Mouse (Mus musculus) activated CD4-positive, CD25-positive, alpha-beta regulatory T cell (primary cell): ENCODE results near the gene Prnd. TPM values are rescaled to one million over a fixed set of nuclear protein-coding genes. Genes with fewer than 3 reads are reported as not detected.

Experiments
- polyA plus RNA-seq, 2 experiments: library from polyadenylated mRNA; unstranded; fragments of 100-300 nt; shearing (Covaris generic); gene quantifications; one replicate each; pipeline ENCODE4 v1.2.1; 2017

Prnd gene
- polyA plus RNA-seq: not detected

DNA sequence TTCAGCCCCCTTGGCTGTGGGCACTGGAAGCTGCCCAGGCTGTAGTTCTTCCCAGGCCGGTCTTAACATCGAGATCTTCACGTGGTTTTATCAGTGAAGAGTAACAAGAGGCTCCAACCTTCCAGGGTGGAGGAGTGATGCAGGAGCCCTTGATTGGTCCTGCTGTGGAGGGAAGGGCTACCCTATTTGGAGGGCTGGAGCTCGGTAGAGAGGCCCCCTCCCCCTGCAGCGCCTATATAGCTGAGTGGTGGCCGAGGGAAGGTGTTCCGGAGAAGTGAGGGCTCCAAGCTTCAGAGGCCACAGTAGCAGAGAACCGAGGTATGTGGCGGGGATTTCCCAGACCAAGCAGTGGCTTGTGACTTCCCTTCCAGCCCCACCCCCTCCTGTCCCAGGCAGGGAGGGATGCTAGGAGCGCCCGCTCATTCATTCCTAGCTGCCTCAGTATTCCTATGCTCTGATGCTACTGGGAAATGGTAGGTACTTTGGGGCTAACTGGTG, at the start of gene Prnd:
TSS of gene Prnd (plus strand) at position 264 of the 498 bp plus-strand sequence.

DNA sequence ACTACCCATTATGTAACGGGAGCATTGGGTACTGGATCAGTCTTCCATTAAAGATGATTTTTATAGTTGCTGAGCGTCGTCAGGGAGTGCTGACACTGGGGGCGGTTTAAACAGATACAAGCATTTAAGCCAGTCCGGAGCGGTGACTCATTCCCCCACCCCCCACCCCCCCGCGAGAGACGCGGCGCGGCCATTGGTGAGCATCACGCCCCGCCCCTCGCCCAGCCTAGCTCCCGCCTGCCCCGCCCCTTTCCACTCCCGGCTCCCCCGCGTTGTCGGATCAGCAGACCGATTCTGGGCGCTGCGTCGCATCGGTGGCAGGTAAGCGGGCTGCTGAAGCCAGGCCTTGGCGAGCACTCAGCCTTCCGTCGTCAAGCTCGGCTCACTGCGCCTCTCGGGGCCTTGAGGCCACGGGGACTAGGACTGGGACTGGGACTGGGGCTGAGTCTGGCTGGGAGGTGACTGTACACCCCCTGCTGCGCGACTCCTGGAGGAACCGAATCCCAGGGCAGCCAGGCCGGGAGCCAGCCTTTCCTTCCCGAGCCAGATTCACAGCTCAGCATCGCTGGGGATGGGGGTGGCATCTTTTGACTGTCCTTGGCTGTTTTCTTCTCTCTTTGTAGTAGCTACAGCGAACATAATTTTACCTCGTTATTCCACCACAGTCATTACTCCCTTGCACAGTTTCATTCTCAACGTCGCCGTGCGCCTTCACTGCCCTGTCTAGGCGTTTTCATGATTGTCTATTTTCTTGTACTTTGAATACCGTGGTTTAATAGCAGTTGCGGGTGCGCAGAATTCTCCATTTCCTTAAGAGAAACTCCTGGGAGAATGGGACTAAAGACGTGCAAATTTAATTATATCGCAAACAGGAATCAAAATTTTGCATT, 40.7 kb upstream of the Prnd start, which contains the start of the genes Prnp and Prn:
TSS of gene Prnp (plus strand) at position 246 of the 890 bp plus-strand sequence.
TSS of gene Prn (plus strand) at position 275 of the 890 bp plus-strand sequence.

Other genes with a start within 250 kb of the Prnd start
- gene Erv3, start 91.1 kb upstream of the Prnd start, polyA plus RNA-seq: under 1 TPM in 1 of 2 experiments, not detected in 1; 0.05 TPM
- gene Prnp, start 40.9 kb upstream of the Prnd start, polyA plus RNA-seq: 10 to 100 TPM in 1 of 2 experiments, 1 to 10 TPM in 1; 7.4 to 19.5 TPM
- gene Prn, start 40.9 kb upstream of the Prnd start, polyA plus RNA-seq: not detected
- 10 to 100 TPM; 61.4 to 77.7 TPM for gene Rassf2, start 79.4 kb downstream of the Prnd start, polyA plus RNA-seq
- 10 to 100 TPM; 28.6 to 42.6 TPM for gene Slc23a2, start 194.2 kb downstream of the Prnd start, polyA plus RNA-seq